23 mouse cellular contexts compared by ENCODE assay signal in genomic region chr4:17092132-17092531, GRCm38 (mm10).
DNase-seq lines count a peak whose midpoint lies in the region; ATAC-seq and TF ChIP-seq lines count a peak whose summit lies in the region.
"Had no signal": no experiment of that assay in that cellular context is flagged by ENCODE, and none has a peak within 500 bp of the region (broad histone marks: within the 10 kb centered on the region; RNA-seq: fewer than 3 reads in every experiment).

No protein-coding gene starts in this region.

- no peak overlapping the region for H3K9ac ChIP-seq in midbrain, postnatal 0 days (replicated peaks; ENCODE audit: low read length, poor library complexity, severe bottlenecking)
- H3K9ac ChIP-seq: embryonic facial prominence, embryonic 12.5 days; forebrain, embryonic 12.5 days; limb, embryonic 13.5 days; liver, embryonic 12.5 days had no signal

- peaks cover 5% of the 10 kb centered on the region for H3K4me1 ChIP-seq in midbrain, embryonic 10.5 days
- no peaks in the 10 kb centered on the region for H3K4me1 ChIP-seq in midbrain, postnatal 0 days (ENCODE audit: insufficient read depth, low read length)
- H3K4me1 ChIP-seq: embryonic facial prominence, embryonic 12.5 days; forebrain, embryonic 12.5 days; heart, embryonic 10.5 days; limb, embryonic 13.5 days; liver, embryonic 12.5 days had no signal

- WGBS in midbrain, embryonic 10.5 days = under 1% methylated on average over 3 of the region's 3 CpGs
- 5% methylated on average over 3 of the region's 3 CpGs for WGBS in midbrain, postnatal 0 days

- ATAC-seq in midbrain, postnatal 0 days (ENCODE audit: low FRiP score) = no peak
- ATAC-seq: activated CD4-positive, CD25-positive, alpha-beta regulatory T cell, adult 4 months; intestine, postnatal 0 days; liver, embryonic 12.5 days had no signal

- H3K27ac ChIP-seq in midbrain, embryonic 10.5 days (replicated peaks) = no peak overlapping the region
- no peak overlapping the region for H3K27ac ChIP-seq in midbrain, postnatal 0 days (ENCODE audit: low read depth, low read length)
- H3K27ac ChIP-seq: embryonic facial prominence, embryonic 12.5 days; forebrain, embryonic 12.5 days; gastrocnemius, adult 2 months; heart, embryonic 10.5 days; limb, embryonic 13.5 days; liver, embryonic 12.5 days had no signal

- no peak overlapping the region for H3K4me2 ChIP-seq in midbrain, postnatal 0 days (ENCODE audit: low read depth, low read length, poor library complexity, severe bottlenecking)
- H3K4me2 ChIP-seq: embryonic facial prominence, embryonic 12.5 days; forebrain, embryonic 12.5 days; limb, embryonic 13.5 days; liver, embryonic 12.5 days had no signal

- no peak overlapping the region for H3K4me3 ChIP-seq in midbrain, embryonic 10.5 days
- H3K4me3 ChIP-seq in midbrain, postnatal 0 days (ENCODE audit: low read depth, low read length) = no peak overlapping the region
- H3K4me3 ChIP-seq: embryonic facial prominence, embryonic 12.5 days; forebrain, embryonic 12.5 days; gastrocnemius, adult 2 months; heart, embryonic 10.5 days; limb, embryonic 13.5 days; liver, embryonic 12.5 days had no signal

- H3K9me3 ChIP-seq in midbrain, embryonic 10.5 days (replicated peaks) = no peaks in the 10 kb centered on the region
- H3K9me3 ChIP-seq in midbrain, postnatal 0 days (ENCODE audit: low read length) = no peaks in the 10 kb centered on the region
- H3K9me3 ChIP-seq: embryonic facial prominence, embryonic 12.5 days; forebrain, embryonic 12.5 days; heart, embryonic 10.5 days; limb, embryonic 13.5 days; liver, embryonic 12.5 days had no signal

- no peaks in the 10 kb centered on the region for H3K27me3 ChIP-seq in midbrain, embryonic 10.5 days (ENCODE audit: low read depth, poor library complexity, severe bottlenecking)
- no peaks in the 10 kb centered on the region for H3K27me3 ChIP-seq in midbrain, postnatal 0 days (ENCODE audit: insufficient read depth, low read length)
- H3K27me3 ChIP-seq: embryonic facial prominence, embryonic 12.5 days; forebrain, embryonic 12.5 days; limb, embryonic 13.5 days; liver, embryonic 12.5 days had no signal

- H3K36me3 ChIP-seq in midbrain, embryonic 10.5 days = no peaks in the 10 kb centered on the region
- H3K36me3 ChIP-seq in midbrain, postnatal 0 days (ENCODE audit: insufficient read depth, low read length) = no peaks in the 10 kb centered on the region
- H3K36me3 ChIP-seq: embryonic facial prominence, embryonic 12.5 days; forebrain, embryonic 12.5 days; heart, embryonic 10.5 days; limb, embryonic 13.5 days; liver, embryonic 12.5 days had no signal

- peak; percentile 3 to 4 for DNase-seq in cerebellum, postnatal 10 days
- DNase-seq in cerebellum, adult 11 months = no peak
- DNase-seq in midbrain, embryonic 10.5 days (ENCODE audit: low spot score) = peak; percentile 12
- DNase-seq in midbrain, postnatal 0 days (ENCODE audit: low spot score) = no peak
- DNase-seq in WW6 (ENCODE audit: low read depth, low spot score) = peak; percentile 73
- DNase-seq in retina, postnatal 1 day = peak; percentile 2
- no peak for DNase-seq in right cerebral cortex, postnatal 10 days (ENCODE audit: low spot score in 2 of 2)
- DNase-seq: adrenal gland, postnatal 10 days; cerebellum, adult 8-10 months; gastrocnemius, adult 2 months; heart, postnatal 4 days; kidney, postnatal 25 days; layer of hippocampus, postnatal 36 days; lung, adult 18-20 months; lung, postnatal 10 days; thymus, postnatal 25 days had no signal

- no peak for TF ChIP-seq CTCF in midbrain, postnatal 0 days (IDR thresholded peaks at IDR 0.05)

Comparison
In these comparisons a context has a peak if more than half of its experiments do, and no peak if none do; other contexts are left out.
1. DNase-seq: peak in cerebellum, postnatal 10 days (2 of 2), midbrain, embryonic 10.5 days (single experiment), WW6 (single experiment) and retina, postnatal 1 day (single experiment); none in cerebellum, adult 11 months (single experiment), midbrain, postnatal 0 days (single experiment) and right cerebral cortex, postnatal 10 days (0 of 2).